Comparison of ENCODE assay signal across 9 mouse cellular contexts in genomic region chr7:113251001-113251400, GRCm38 (mm10). TPM values are rescaled to one million over a fixed set of nuclear protein-coding genes. Genes with fewer than 3 reads are reported as not detected.
DNase-seq lines count a peak whose midpoint lies in the region; ATAC-seq and TF ChIP-seq lines count a peak whose summit lies in the region.
"Had no signal": no experiment of that assay in that cellular context is flagged by ENCODE, and none has a peak within 500 bp of the region (broad histone marks: within the 10 kb centered on the region; RNA-seq: fewer than 3 reads in every experiment).

No protein-coding gene starts in this region.

- 43% methylated on average over 3 of the region's 3 CpGs for WGBS in heart, embryonic 13.5 days
- 52% methylated on average over 3 of the region's 3 CpGs for WGBS in limb, embryonic 13.5 days
- WGBS in stomach, embryonic 15.5 days: 41% methylated on average over 3 of the region's 3 CpGs

- no peak for DNase-seq in left cerebral cortex, adult 2 months (ENCODE audit: extremely low spot score in 1 of 2, low spot score in 2 of 2)
- no peak for DNase-seq in left cerebral cortex, adult 9 months (ENCODE audit: low spot score in 2 of 2)
- peak; percentile 73 for DNase-seq in cerebellum, adult 11-12 months
- no peak for DNase-seq in layer of hippocampus, postnatal 36 days
- DNase-seq in spleen, adult 18-20 months: no peak

- intact Hi-C loops in left cerebral cortex, adult 2 months (cut with DNase I): loop anchor here (2.0 kb wide), 1 partner anchor 108 kb away; no protein-coding TSS in a partner anchor

- no peak overlapping the region for H3K4me3 ChIP-seq in left cerebral cortex, adult 2 months
- H3K4me3 ChIP-seq in heart, embryonic 13.5 days: no peak overlapping the region
- H3K4me3 ChIP-seq in limb, embryonic 13.5 days: no peak overlapping the region
- H3K4me3 ChIP-seq in stomach, embryonic 15.5 days (replicated peaks): no peak overlapping the region

- TF ChIP-seq CTCF in left cerebral cortex, adult 2 months (IDR thresholded peaks at IDR 0.05): no peak

- H3K27ac ChIP-seq in left cerebral cortex, adult 2 months: peak overlapping the region; percentile 88
- peak overlapping the region; percentile 95 for H3K27ac ChIP-seq in heart, embryonic 13.5 days (replicated peaks)
- H3K27ac ChIP-seq in limb, embryonic 13.5 days: no peak overlapping the region
- peak overlapping the region; percentile 69 for H3K27ac ChIP-seq in stomach, embryonic 15.5 days

- H3K9ac ChIP-seq in heart, embryonic 13.5 days: peak overlapping the region; percentile 67
- H3K9ac ChIP-seq in limb, embryonic 13.5 days: peak overlapping the region; percentile 48; the same call in 1 of the 2 replicates
- no peak overlapping the region for H3K9ac ChIP-seq in stomach, embryonic 15.5 days

- no peaks in the 10 kb centered on the region for H3K27me3 ChIP-seq in heart, embryonic 13.5 days (replicated peaks)
- H3K27me3 ChIP-seq in limb, embryonic 13.5 days: no peaks in the 10 kb centered on the region
- no peaks in the 10 kb centered on the region for H3K27me3 ChIP-seq in stomach, embryonic 15.5 days (replicated peaks)

- H3K4me1 ChIP-seq in heart, embryonic 13.5 days: peaks cover 71% of the 10 kb centered on the region
- peaks cover 27% of the 10 kb centered on the region for H3K4me1 ChIP-seq in limb, embryonic 13.5 days
- H3K4me1 ChIP-seq in stomach, embryonic 15.5 days: peaks cover 36% of the 10 kb centered on the region

- no peaks in the 10 kb centered on the region for H3K36me3 ChIP-seq in heart, embryonic 13.5 days
- H3K36me3 ChIP-seq in limb, embryonic 13.5 days: no peaks in the 10 kb centered on the region
- no peaks in the 10 kb centered on the region for H3K36me3 ChIP-seq in stomach, embryonic 15.5 days

- no peaks in the 10 kb centered on the region for H3K9me3 ChIP-seq in heart, embryonic 13.5 days
- no peaks in the 10 kb centered on the region for H3K9me3 ChIP-seq in limb, embryonic 13.5 days
- H3K9me3 ChIP-seq in stomach, embryonic 15.5 days: no peaks in the 10 kb centered on the region
- H3K9me3 ChIP-seq: G1E had no signal

- ATAC-seq in heart, embryonic 13.5 days (ENCODE audit: extremely low read depth, insufficient number of reproducible peaks, low FRiP score, low TSS enrichment): peak; percentile 61; the same call in 1 of the 2 replicates
- ATAC-seq in limb, embryonic 13.5 days (ENCODE audit: low FRiP score, low read depth): no peak
- no peak for ATAC-seq in stomach, embryonic 15.5 days (ENCODE audit: insufficient read depth, low FRiP score, low read depth)

- H3K4me2 ChIP-seq in heart, embryonic 13.5 days: peak overlapping the region; percentile 46
- no peak overlapping the region for H3K4me2 ChIP-seq in limb, embryonic 13.5 days (replicated peaks)
- H3K4me2 ChIP-seq in stomach, embryonic 15.5 days: no peak overlapping the region

RNA-seq across cellular contexts. Expression of gene Arntl, which starts 43.7 kb away (rescaled TPM):
- 10 to 100 TPM; 41.6 to 50.4 TPM for total RNA-seq in left cerebral cortex, adult 2 months (2021)
- 6.2 and 6.3 TPM in 2 replicates for polyA plus RNA-seq in heart, embryonic 13.5 days (2015; fragmentation: Nextera tagmentation; extraction: Ambion mirVana)
- 6.8 and 7.8 TPM in 2 replicates for polyA plus RNA-seq in limb, embryonic 13.5 days (2015; fragmentation: Nextera tagmentation; extraction: Ambion mirVana)
- polyA plus RNA-seq in stomach, embryonic 15.5 days (2015; fragmentation: Nextera tagmentation; extraction: Ambion mirVana): 10.7 and 11.3 TPM in 2 replicates
- total RNA-seq in layer of hippocampus, postnatal 36 days (2021): 10 to 100 TPM; 38.3 to 39.3 TPM
